Mouse (Mus musculus) liver, postnatal 0 days (tissue): ENCODE measurements around the gene Meis1.

Source experiments
- CTCF ChIP-seq: sonication (generic); IDR thresholded peaks from 2 replicates; pipeline ENCODE4 v1.5.1; 2016; ENCODE audit warnings: antibody characterized with exemption, low read depth
- EP300 ChIP-seq: IDR thresholded peaks from 2 replicates; pipeline ENCODE4 v1.6.1; 2016; ENCODE audit warnings: antibody characterized with exemption, low read depth, mild to moderate bottlenecking

- TF ChIP-seq CTCF = no peak
- TF ChIP-seq EP300 = no peak
Observed at GRCm38 (mm10) chr11:18872793-18873192, 146.0 kb downstream of the Meis1 start.
